Mouse (Mus musculus): ENCODE measurements around the gene Usp15. TPM values are rescaled to one million over a fixed set of nuclear protein-coding genes. Genes with fewer than 3 reads are reported as not detected.

Gene Usp15
- total and polyA plus RNA-seq, 3 experiments: 14.5 to 103 (median 86.4) TPM

GRCm38 (mm10) chr10:123201981-123202758 is 5.4 kb upstream of the Usp15 start:
- no peak for TF ChIP-seq CTCF (IDR thresholded peaks at IDR 0.05)
- TF ChIP-seq POLR2A (IDR thresholded peaks at IDR 0.05; ENCODE audit: insufficient read depth, low read depth, low read length): no peak
- no peak for TF ChIP-seq EP300 (IDR thresholded peaks at IDR 0.05; ENCODE audit: insufficient read depth, low read depth, low read length)
- intact Hi-C loops (cut with DNase I): no loop called here
- DNase-seq: no peak
- H3K4me1 ChIP-seq (ENCODE audit: control insufficient read depth, insufficient read depth, low read length): no peaks in the 10 kb centered on the region
- 60% methylated on average over 23 of the region's 23 CpGs for WGBS
- H3K9ac ChIP-seq (ENCODE audit: low read depth, low read length): no peak overlapping the region
- H3K27me3 ChIP-seq (ENCODE audit: control insufficient read depth, insufficient read depth, low read length): no peaks in the 10 kb centered on the region
- no peak overlapping the region for H3K4me3 ChIP-seq
- H3K79me2 ChIP-seq (replicated peaks; ENCODE audit: control insufficient read depth, insufficient read depth, low read length): no peaks in the 10 kb centered on the region
- no peaks in the 10 kb centered on the region for H3K36me3 ChIP-seq (ENCODE audit: control insufficient read depth, insufficient read depth, low read length)
- no peak overlapping the region for H3K27ac ChIP-seq

- no peaks in the 10 kb centered on the region for H3K27me3 ChIP-seq (ENCODE audit: control insufficient read depth, insufficient read depth, low read length)
- no peak overlapping the region for H3K9ac ChIP-seq (ENCODE audit: low read depth, low read length)
- no peaks in the 10 kb centered on the region for H3K79me2 ChIP-seq (replicated peaks; ENCODE audit: control insufficient read depth, insufficient read depth, low read length)
- no peak for DNase-seq
- 83% methylated on average over 5 of the region's 5 CpGs for WGBS
- H3K4me1 ChIP-seq (ENCODE audit: control insufficient read depth, insufficient read depth, low read length): no peaks in the 10 kb centered on the region
- TF ChIP-seq EP300 (IDR thresholded peaks at IDR 0.05; ENCODE audit: insufficient read depth, low read depth, low read length) (no peak), POLR2A (IDR thresholded peaks at IDR 0.05; ENCODE audit: insufficient read depth, low read depth, low read length) (no peak)
- H3K4me3 ChIP-seq: no peak overlapping the region
- intact Hi-C loops (cut with DNase I): no loop called here
- H3K27ac ChIP-seq: no peak overlapping the region
- H3K36me3 ChIP-seq (ENCODE audit: control insufficient read depth, insufficient read depth, low read length): no peaks in the 10 kb centered on the region
These were observed 4.6 kb upstream of the Usp15 start for GRCm38 (mm10) chr10:123201436-123201835.

GRCm38 (mm10) chr10:123200996-123201395 is 4.2 kb upstream of the Usp15 start:
- Histone ChIP-seq H3K9ac (ENCODE audit: low read depth, low read length) (no peak overlapping the region), H3K27me3 (ENCODE audit: control insufficient read depth, insufficient read depth, low read length) (no peaks in the 10 kb centered on the region), H3K27ac (no peak overlapping the region), H3K79me2 (replicated peaks; ENCODE audit: control insufficient read depth, insufficient read depth, low read length) (no peaks in the 10 kb centered on the region), H3K4me3 (no peak overlapping the region), H3K36me3 (ENCODE audit: control insufficient read depth, insufficient read depth, low read length) (no peaks in the 10 kb centered on the region), H3K4me1 (ENCODE audit: control insufficient read depth, insufficient read depth, low read length) (no peaks in the 10 kb centered on the region)
- no peak for DNase-seq
- TF ChIP-seq POLR2A (IDR thresholded peaks at IDR 0.05; ENCODE audit: insufficient read depth, low read depth, low read length): no peak
- no peak for TF ChIP-seq CTCF (IDR thresholded peaks at IDR 0.05)
- no peak for TF ChIP-seq EP300 (IDR thresholded peaks at IDR 0.05; ENCODE audit: insufficient read depth, low read depth, low read length)
- 85% methylated on average over 5 of the region's 5 CpGs for WGBS
- intact Hi-C loops (cut with DNase I): no loop called here

- intact Hi-C loops (cut with DNase I): no loop called here
- TF ChIP-seq POLR2A (IDR thresholded peaks at IDR 0.05; ENCODE audit: insufficient read depth, low read depth, low read length): no peak
- no peak for TF ChIP-seq CTCF (IDR thresholded peaks at IDR 0.05)
- no peak for TF ChIP-seq EP300 (IDR thresholded peaks at IDR 0.05; ENCODE audit: insufficient read depth, low read depth, low read length)
These were observed 3.5 kb upstream of the Usp15 start for GRCm38 (mm10) chr10:123200320-123200659.

GRCm38 (mm10) chr10:123199615-123200319 is 3.0 kb upstream of the Usp15 start:
- Histone ChIP-seq H3K27me3 (ENCODE audit: control insufficient read depth, insufficient read depth, low read length) (no peaks in the 10 kb centered on the region), H3K27ac (no peak overlapping the region), H3K4me1 (ENCODE audit: control insufficient read depth, insufficient read depth, low read length) (peaks cover 4% of the 10 kb centered on the region; the same call in 1 of the 2 replicates), H3K36me3 (ENCODE audit: control insufficient read depth, insufficient read depth, low read length) (peaks cover 8% of the 10 kb centered on the region), H3K4me3 (no peak overlapping the region), H3K9ac (ENCODE audit: low read depth, low read length) (no peak overlapping the region), H3K79me2 (replicated peaks; ENCODE audit: control insufficient read depth, insufficient read depth, low read length) (no peaks in the 10 kb centered on the region; the same call in 1 of the 2 replicates)
- DNase-seq: no peak
- TF ChIP-seq CTCF (IDR thresholded peaks at IDR 0.05) (no peak), EP300 (IDR thresholded peaks at IDR 0.05; ENCODE audit: insufficient read depth, low read depth, low read length) (no peak), POLR2A (IDR thresholded peaks at IDR 0.05; ENCODE audit: insufficient read depth, low read depth, low read length) (no peak)
- intact Hi-C loops (cut with DNase I): no loop called here
- 81% methylated on average over 19 of the region's 19 CpGs for WGBS

More at GRCm38 (mm10) chr10:123200320-123200659, 3.5 kb upstream of the Usp15 start:
- H3K4me3 ChIP-seq: no peak overlapping the region
- no peak for DNase-seq
- 81% methylated on average over 8 of the region's 8 CpGs for WGBS
- H3K27ac ChIP-seq: no peak overlapping the region
- H3K9ac ChIP-seq (ENCODE audit: low read depth, low read length): no peak overlapping the region
- H3K79me2 ChIP-seq (replicated peaks; ENCODE audit: control insufficient read depth, insufficient read depth, low read length): no peaks in the 10 kb centered on the region; the same call in 1 of the 2 replicates
- H3K4me1 ChIP-seq (ENCODE audit: control insufficient read depth, insufficient read depth, low read length): peaks cover 4% of the 10 kb centered on the region; the same call in 1 of the 2 replicates
- H3K36me3 ChIP-seq (ENCODE audit: control insufficient read depth, insufficient read depth, low read length): peaks cover 5% of the 10 kb centered on the region
- no peaks in the 10 kb centered on the region for H3K27me3 ChIP-seq (ENCODE audit: control insufficient read depth, insufficient read depth, low read length)

GRCm38 (mm10) chr10:123199119-123199518 is 2.3 kb upstream of the Usp15 start:
- H3K27me3 ChIP-seq (ENCODE audit: control insufficient read depth, insufficient read depth, low read length): no peaks in the 10 kb centered on the region
- H3K4me1 ChIP-seq (ENCODE audit: control insufficient read depth, insufficient read depth, low read length): peaks cover 4% of the 10 kb centered on the region; the same call in 1 of the 2 replicates
- intact Hi-C loops (cut with DNase I): no loop called here
- TF ChIP-seq CTCF (IDR thresholded peaks at IDR 0.05) (no peak), EP300 (IDR thresholded peaks at IDR 0.05; ENCODE audit: insufficient read depth, low read depth, low read length) (no peak)
- H3K79me2 ChIP-seq (replicated peaks; ENCODE audit: control insufficient read depth, insufficient read depth, low read length): peaks cover 1% of the 10 kb centered on the region
- H3K4me3 ChIP-seq: no peak overlapping the region
- H3K9ac ChIP-seq (ENCODE audit: low read depth, low read length): no peak overlapping the region
- peaks cover 8% of the 10 kb centered on the region for H3K36me3 ChIP-seq (ENCODE audit: control insufficient read depth, insufficient read depth, low read length)
- H3K27ac ChIP-seq: no peak overlapping the region
- WGBS: 41% methylated on average over 3 of the region's 3 CpGs
- no peak for DNase-seq
